Mouse (Mus musculus) left cerebral cortex, adult 9 months (tissue): Measurements from ENCODE around the gene Gas2l2.

Experiments used
- DNase-seq, 2 experiments: peaks; one replicate each; pipeline ENCODE4 v3.0.0; 2022; ENCODE audit warnings: low spot score in 2 of 2

Gas2l2 gene

GRCm38 (mm10) chr11:83394802-83395439, 34.3 kb downstream of the Gas2l2 start:
- no peak for DNase-seq

- peak in 1 of 2 experiments; percentile 66 for DNase-seq
Measured at GRCm38 (mm10) chr11:83393062-83393461, 36.2 kb downstream of the Gas2l2 start.

GRCm38 (mm10) chr11:83383532-83383887, 45.7 kb downstream of the Gas2l2 start:
- DNase-seq, result no peak

GRCm38 (mm10) chr11:83382876-83383531, 46.3 kb downstream of the Gas2l2 start:
- peak in 1 of 2 experiments; percentile 50 for DNase-seq

GRCm38 (mm10) chr11:83379745-83380341, 49.4 kb downstream of the Gas2l2 start:
- DNase-seq, result no peak
